Mouse (Mus musculus) forebrain, embryonic 11.5 days (tissue): ENCODE measurements at regions not wholly inside any gene's neighbourhood (a gene's known extent, or its start where the extent isn't known, plus 50 kb on each side); places are given as distances from the start of the nearest gene placed in this dataset.
"Not testable (repeated sequence)": the region's sequence is repeated elsewhere in the genome, so short reads cannot be mapped to it uniquely, and the experiment has no call there.

Experiments
- ATAC-seq: fragments of 200-750 bp; cut with Nextera tagmentation; replicated peaks from 2 replicates; pipeline ENCODE4 v1.8.0; 2017; ENCODE audit warnings: moderate TSS enrichment; ENCODE audit not compliant: low FRiP score
- DNase-seq: peaks from one replicate; pipeline ENCODE4 v3.0.0-alpha.2; 2017; ENCODE audit warnings: low spot score
- H3K27ac ChIP-seq: fragments of 300-500 bp; sonication (generic); 2 replicates; pipeline ENCODE4 v1.5.1; 2014; ENCODE audit warnings: low read depth, low read length
- H3K27me3 ChIP-seq: fragments of 300-500 bp; sonication (generic); 2 replicates; pipeline ENCODE4 v1.6.1; 2014; ENCODE audit warnings: mild to moderate bottlenecking, low read length, mixed read lengths; ENCODE audit not compliant: control insufficient read depth, insufficient read depth
- H3K36me3 ChIP-seq: fragments of 300-500 bp; sonication (generic); 2 replicates; pipeline ENCODE4 v1.6.1; 2014; ENCODE audit warnings: mild to moderate bottlenecking, low read length, moderate library complexity, mixed read lengths; ENCODE audit not compliant: control insufficient read depth, insufficient read depth
- H3K4me1 ChIP-seq: fragments of 300-500 bp; sonication (generic); replicated peaks from 2 replicates; pipeline ENCODE4 v1.6.1; 2014; ENCODE audit warnings: low read length, mixed read lengths; ENCODE audit not compliant: control insufficient read depth, insufficient read depth
- H3K4me2 ChIP-seq: fragments of 300-500 bp; sonication (generic); 2 replicates; pipeline ENCODE4 v1.6.1; 2014; ENCODE audit warnings: low read depth, mild to moderate bottlenecking, low read length, moderate library complexity, mixed read lengths; ENCODE audit not compliant: severe bottlenecking
- H3K4me3 ChIP-seq: fragments of 300-500 bp; sonication (generic); 2 replicates; pipeline ENCODE4 v1.5.1; 2014; ENCODE audit warnings: low read depth, low read length
- H3K9ac ChIP-seq: fragments of 300-500 bp; sonication (generic); 2 replicates; pipeline ENCODE4 v1.6.1; 2014; ENCODE audit warnings: low read length
- H3K9me3 ChIP-seq: fragments of 300-500 bp; sonication (generic); 2 replicates; pipeline ENCODE4 v1.6.1; 2016; ENCODE audit warnings: low read length, mixed read lengths; ENCODE audit not compliant: control insufficient read depth
- WGBS: fragments of 180-500 bp; shearing (Covaris S2); extraction: QIAGEN DNeasy Blood & Tissue Kit; methylation state at CpG from one replicate; pipeline ENCODE4 v1.1.7; 2014; 5-methylcytosine and 5-hydroxymethylcytosine counted together

DNA sequence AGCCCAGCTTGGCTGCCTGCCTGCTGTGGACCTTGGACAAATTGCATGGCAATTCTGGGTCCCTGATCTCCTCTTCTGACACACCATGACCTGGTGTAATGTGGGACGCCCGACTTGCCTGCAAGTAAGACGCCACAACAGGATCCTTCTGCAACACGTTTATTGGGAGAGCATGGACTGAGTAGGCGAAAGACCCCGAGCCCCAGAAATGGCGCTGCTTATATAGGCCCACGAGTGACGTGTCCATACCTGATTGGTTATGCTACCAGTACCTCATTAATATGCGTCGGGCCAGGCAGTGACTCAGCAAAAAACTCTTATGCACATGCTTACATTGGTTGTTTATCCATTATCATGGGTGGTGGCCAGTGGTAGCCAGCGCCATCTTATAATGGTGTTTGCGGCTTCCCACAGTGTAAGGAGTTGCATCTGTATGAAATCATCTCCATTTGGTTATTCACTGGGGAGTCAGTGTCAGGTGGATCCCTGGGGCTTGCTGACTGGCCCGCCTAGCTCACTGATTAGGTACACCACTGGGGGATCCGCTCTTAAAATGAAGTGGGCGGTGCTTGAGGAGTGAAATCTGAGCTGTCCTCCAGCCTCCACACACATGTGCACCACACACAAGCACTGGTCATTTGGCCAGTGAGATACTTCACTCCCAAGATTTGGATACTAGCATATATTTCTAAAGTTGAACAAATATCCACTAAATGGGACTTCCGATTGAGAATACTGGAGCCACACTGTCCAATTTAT lies 113.1 kb downstream of the Gm31371 start:
- H3K27ac ChIP-seq, H3K4me2 ChIP-seq, DNase-seq, H3K9me3 ChIP-seq, ATAC-seq, H3K9ac ChIP-seq, H3K4me3 ChIP-seq, H3K27me3 ChIP-seq, H3K4me1 ChIP-seq, H3K36me3 ChIP-seq: not testable (repeated sequence)
- WGBS = 85% methylated on average over 15 of the region's 17 CpGs

DNA sequence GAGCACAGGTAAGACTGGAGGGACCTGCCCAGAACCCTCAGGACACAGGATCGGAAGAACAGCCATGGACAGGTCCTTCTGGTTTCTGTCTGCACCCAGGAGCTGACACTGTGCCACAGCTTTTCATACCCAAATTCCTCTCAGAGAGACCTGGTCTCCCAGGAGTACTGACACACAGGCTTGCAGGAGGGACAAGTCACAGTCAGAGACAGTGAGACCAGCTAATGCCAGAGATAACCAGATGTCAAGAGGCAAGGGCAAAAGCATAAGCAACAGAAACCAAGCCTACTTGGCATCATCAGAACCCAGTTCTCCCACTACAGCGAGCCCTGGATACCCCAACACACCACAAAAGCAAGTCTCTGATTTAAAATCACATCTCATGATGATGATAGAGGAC lies 122.3 kb downstream of the Gm31371 start:
- H3K27me3 ChIP-seq, H3K4me3 ChIP-seq, H3K36me3 ChIP-seq, H3K4me2 ChIP-seq, ATAC-seq, H3K9ac ChIP-seq, DNase-seq, H3K27ac ChIP-seq, H3K4me1 ChIP-seq, H3K9me3 ChIP-seq: not testable (repeated sequence)
- no CpG with 5 or more reads among the region's 2 CpGs for WGBS

DNA sequence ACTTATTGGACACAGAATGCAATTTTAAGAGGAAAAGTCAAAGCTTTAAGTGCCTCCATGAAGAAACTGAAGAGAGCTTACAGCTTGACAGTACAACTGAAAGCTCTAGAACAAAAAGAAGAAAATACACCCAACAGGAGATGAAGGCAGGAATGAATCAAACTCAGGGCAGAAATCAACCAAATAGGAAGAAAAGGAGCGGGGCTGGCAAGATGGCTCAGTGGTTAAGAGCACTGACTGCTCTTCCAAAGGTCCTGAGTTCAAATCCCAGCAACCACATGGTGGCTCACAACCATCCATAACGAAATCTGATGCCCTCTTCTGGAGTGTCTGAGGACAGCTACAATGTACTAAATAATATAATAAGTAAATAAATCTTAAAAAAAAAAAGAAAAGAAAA lies 124.8 kb downstream of the Gm31371 start:
- not testable (repeated sequence) for DNase-seq, H3K4me3 ChIP-seq, H3K27ac ChIP-seq, H3K4me1 ChIP-seq, ATAC-seq, H3K9ac ChIP-seq, H3K9me3 ChIP-seq, H3K27me3 ChIP-seq, H3K4me2 ChIP-seq, H3K36me3 ChIP-seq
- WGBS = 72% methylated on average over 1 of the region's 2 CpGs

DNA sequence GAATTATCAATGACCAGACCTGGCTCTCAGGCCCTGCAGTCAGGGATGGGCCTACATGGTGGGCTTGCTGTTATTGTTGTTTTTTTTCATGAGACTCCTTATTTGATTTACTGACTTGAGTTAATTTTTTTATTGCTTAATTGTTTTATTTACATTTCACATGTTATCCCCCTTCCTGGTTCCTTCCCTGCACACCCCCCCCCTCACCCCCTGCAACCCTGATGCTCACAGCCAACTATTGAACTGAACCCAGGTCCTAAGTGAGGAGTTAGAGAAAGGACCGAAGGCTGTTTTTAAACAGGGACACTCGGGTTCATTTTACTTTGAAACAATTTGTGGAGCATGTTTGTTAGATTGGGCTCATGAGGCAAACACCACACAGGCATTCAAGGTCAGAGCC lies 126.9 kb downstream of the Gm31371 start:
- H3K9me3 ChIP-seq, DNase-seq, H3K4me1 ChIP-seq, H3K27ac ChIP-seq, H3K27me3 ChIP-seq, H3K4me2 ChIP-seq, H3K9ac ChIP-seq, H3K4me3 ChIP-seq, H3K36me3 ChIP-seq, ATAC-seq: not testable (repeated sequence)
- WGBS = 83% methylated on average over 2 of the region's 2 CpGs

DNA sequence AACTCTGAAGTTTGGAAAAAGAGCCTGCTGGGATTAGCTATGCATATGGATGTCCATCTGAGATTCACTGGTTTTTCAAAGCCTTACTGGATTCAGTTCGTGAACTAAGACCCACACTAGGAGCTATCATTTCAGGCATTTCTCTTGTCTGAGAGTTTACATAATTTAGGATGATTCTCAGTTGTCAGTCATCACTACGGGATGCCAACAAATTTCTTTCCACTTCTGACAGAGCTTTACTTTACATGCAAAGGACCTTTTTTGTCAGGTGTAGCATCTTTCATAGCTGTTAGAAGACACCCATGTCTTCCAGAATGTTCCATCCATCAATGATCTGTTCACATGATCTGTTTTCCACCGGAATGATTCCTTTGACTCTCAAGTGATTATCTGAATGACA lies 154.4 kb downstream of the Gm31371 start:
- H3K9ac ChIP-seq, DNase-seq, H3K27ac ChIP-seq, ATAC-seq, H3K27me3 ChIP-seq, H3K4me3 ChIP-seq, H3K4me1 ChIP-seq, H3K9me3 ChIP-seq, H3K4me2 ChIP-seq, H3K36me3 ChIP-seq: not testable (repeated sequence)
- WGBS = 70% methylated on average over 2 of the region's 3 CpGs

DNA sequence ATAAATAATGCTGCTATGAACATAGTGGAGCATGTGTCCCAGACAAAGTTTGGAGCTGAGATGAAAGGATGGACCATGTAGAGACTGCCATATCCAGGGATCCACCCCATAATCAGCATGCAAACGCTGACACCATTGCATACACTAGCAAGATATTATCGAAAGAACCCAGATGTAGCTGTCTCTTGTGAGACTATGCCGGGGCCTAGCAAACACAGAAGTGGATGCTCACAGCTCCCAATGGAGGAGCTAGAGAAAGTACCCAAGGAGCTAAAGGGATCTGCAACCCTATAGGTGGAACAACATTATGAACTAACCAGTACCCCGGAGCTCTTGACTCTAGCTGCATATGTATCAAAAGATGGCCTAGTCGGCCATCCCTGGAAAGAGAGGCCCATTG lies 194.9 kb downstream of the Gm31371 start:
- not testable (repeated sequence) for H3K9ac ChIP-seq, DNase-seq, H3K36me3 ChIP-seq, ATAC-seq, H3K27ac ChIP-seq, H3K4me3 ChIP-seq, H3K9me3 ChIP-seq, H3K27me3 ChIP-seq, H3K4me1 ChIP-seq, H3K4me2 ChIP-seq
- 80% methylated on average over 4 of the region's 5 CpGs for WGBS

DNA sequence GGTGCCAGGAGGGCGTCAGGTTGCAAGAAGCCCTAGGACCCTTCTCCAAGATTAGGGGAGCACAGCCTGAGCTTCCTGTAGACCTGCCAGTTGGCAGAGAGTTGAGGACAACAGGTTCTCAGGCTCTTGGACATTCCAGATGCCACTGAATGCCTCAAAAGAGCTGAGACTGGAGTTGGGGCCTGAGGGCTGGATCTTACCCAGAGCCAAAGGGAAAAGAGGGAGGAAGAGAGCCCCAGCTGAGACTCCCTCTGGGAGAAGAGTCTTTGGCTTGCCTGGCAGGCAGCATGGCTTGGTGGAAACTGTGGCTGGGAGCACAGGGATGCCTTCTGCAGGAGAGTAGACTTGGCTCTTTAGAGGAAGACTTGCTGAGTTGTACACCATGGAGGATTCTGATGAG lies 197.0 kb downstream of the Gm31371 start:
- not testable (repeated sequence) for H3K9me3 ChIP-seq, ATAC-seq
- peak; percentile 37 for DNase-seq

DNA sequence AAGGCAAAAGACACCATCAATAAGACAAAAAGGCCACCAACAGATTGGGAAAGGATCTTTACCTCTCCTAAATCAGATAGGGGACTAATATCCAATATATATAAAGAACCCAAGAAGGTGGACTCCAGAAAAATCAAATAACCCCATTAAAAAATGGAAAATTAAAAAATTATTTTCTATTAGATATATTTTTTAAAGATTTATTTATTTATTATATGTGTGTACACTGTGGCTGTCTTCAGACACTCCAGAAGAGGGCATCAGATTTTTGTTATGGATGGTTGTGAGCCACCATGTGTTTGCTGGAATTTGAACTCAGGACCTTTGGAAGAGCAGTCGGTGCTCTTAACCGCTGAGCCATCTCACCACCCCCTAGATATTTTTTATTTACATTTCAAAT lies 199.2 kb downstream of the Gm31371 start:
- DNase-seq, H3K27ac ChIP-seq, H3K4me3 ChIP-seq, H3K4me1 ChIP-seq, H3K36me3 ChIP-seq, H3K4me2 ChIP-seq, H3K9me3 ChIP-seq, H3K27me3 ChIP-seq, H3K9ac ChIP-seq: not testable (repeated sequence)
- WGBS = no CpG with 5 or more reads among the region's 2 CpGs
- 0 out of 2 replicates have a peak, but pooled peaks have one; percentile 46 for ATAC-seq

More for the DNA sequence above, 197.0 kb downstream of the Gm31371 start:
- not testable (repeated sequence) for H3K27me3 ChIP-seq, H3K4me1 ChIP-seq, H3K36me3 ChIP-seq, H3K9ac ChIP-seq, H3K27ac ChIP-seq, H3K4me2 ChIP-seq, H3K4me3 ChIP-seq
- no CpG with 5 or more reads among the region's 1 CpGs for WGBS

DNA sequence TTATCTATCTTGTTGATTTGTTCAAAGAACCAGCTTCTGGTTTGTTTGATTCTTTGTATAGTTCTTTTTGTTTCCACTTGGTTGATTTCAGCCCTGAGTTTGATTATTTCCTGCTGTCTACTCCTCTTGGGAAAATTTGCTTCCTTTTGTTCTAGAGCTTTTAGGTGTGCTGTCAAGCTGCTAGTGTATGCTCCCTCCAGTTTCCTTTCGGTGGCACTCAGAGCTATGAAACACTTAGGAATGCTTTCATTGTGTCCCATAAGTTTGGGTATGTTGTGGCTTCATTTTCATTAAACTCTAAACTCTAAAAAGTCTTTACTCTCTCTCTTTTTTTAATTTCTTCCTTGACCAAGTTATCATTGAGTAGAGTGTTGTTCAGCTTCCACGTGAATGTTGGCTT lies 204.0 kb downstream of the Gm31371 start:
- not testable (repeated sequence) for H3K4me1 ChIP-seq, H3K9me3 ChIP-seq, H3K36me3 ChIP-seq, H3K9ac ChIP-seq, DNase-seq, ATAC-seq, H3K4me3 ChIP-seq, H3K27me3 ChIP-seq, H3K4me2 ChIP-seq, H3K27ac ChIP-seq
- WGBS = 91% methylated on average over 1 of the region's 2 CpGs
